Mouse (Mus musculus): ENCODE data around the gene Arhgef39. TPM values are rescaled to one million over a fixed set of nuclear protein-coding genes. Genes with fewer than 3 reads are reported as not detected.
A peak's percentile ranks its signal among the peaks of the same experiment; 100 is the strongest.

The Arhgef39 gene
- 42.5 and 51.8 TPM in 2 replicates for polyA plus RNA-seq (2014; fragmentation: Nextera tagmentation; extraction: Ambion mirVana)

DNA sequence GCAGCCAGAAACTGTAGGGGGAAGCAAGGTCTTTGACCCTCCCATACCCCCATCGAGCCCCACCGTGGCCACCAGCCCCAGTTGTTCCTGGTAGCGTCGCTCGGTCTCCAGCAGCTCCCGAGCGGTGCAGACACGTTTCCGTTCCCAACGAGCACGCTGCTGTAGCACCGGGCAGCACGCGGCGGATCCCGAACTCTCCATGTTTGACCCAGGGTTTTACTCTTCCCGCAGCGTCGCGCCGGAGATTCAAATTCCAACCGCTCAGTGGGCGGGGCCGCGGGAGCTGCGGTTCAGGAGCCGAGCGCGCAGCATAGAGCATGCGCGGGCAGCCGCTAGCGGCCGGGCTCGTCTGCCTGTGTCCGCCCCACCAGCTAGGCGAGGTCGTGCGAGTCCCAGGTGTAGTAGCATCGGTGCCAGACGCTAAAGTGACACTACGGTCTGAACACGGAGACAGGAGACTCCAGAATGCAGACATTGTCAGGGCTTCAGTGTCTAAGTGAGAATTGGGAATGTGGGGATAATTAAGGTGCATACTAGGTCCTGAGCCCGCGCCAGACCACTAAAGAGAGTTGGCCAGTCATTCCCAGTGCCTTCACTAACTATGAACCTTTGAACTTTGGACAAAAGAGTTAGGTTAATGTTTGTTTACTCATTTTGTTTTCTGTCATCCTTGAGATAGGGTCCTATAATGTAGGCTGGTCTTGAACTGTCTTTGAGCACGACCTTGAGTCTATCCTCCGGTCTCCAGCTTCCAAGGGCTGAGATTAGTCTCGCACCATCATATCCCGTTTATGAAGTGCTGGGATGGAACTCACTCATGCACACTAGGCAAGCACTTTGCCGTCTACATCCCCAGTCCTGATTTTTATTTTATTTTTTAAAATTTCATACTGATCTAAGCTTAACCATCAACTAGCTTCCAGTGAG lies at the start of gene Arhgef39:
Gene Arhgef39, minus strand, starts transcription at position 289 of the 927 bp plus-strand sequence.
- TF ChIP-seq CTCF (IDR thresholded peaks at IDR 0.05; ENCODE audit: low read depth): no peak
- Histone ChIP-seq H3K4me1 (ENCODE audit: insufficient read depth) (peaks cover 15% of the 10 kb centered on the region), H3K4me3 (ENCODE audit: low read depth, low read length) (peak within 1 kb of the TSS; percentile 70), H3K27ac (ENCODE audit: low read depth) (peak within 1 kb of the TSS; percentile 64; the same call in 1 of the 2 replicates), H3K9ac (peak within 1 kb of the TSS; percentile 78), H3K27me3 (ENCODE audit: insufficient read depth, low read length) (no peaks in the 10 kb centered on the region), H3K4me2 (peak within 1 kb of the TSS; percentile 73), H3K9me3 (ENCODE audit: low read depth, low read length) (no peaks in the 10 kb centered on the region), H3K36me3 (ENCODE audit: insufficient read depth) (peaks cover 18% of the 10 kb centered on the region)
- DNase-seq (peak; percentile 97), ATAC-seq (ENCODE audit: insufficient read depth) (peak; percentile 90)
- 6% methylated on average over 50 of the region's 50 CpGs for WGBS

DNA sequence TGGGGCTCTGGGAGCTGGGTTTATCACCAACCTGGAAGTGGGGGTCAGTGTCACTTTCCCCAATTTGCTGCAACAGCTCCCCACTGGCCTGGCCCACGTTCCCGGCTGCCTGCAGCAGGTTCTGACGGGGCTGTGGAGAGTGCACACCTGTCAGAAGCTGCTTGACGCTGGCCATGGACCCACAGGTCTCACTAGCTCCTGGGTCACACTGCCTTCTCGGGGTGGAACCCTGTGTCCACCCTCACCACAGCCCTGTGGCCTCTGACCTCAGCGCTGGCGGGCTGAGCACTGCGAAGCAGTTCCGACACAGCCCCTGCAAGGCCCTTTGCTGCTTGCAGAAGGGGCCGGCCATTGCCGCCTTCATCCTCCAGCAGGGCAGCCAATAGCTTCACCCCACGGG lies 49.6 kb upstream of the Arhgef39 start:
- ATAC-seq (ENCODE audit: insufficient read depth) (no peak), DNase-seq (no peak)
- H3K4me2 ChIP-seq: no peak overlapping the region
- H3K9ac ChIP-seq: no peak overlapping the region
- no peak for TF ChIP-seq CTCF (IDR thresholded peaks at IDR 0.05; ENCODE audit: low read depth)
- WGBS: 90% methylated on average over 12 of the region's 12 CpGs
- no peaks in the 10 kb centered on the region for H3K4me1 ChIP-seq (ENCODE audit: insufficient read depth)
- H3K27ac ChIP-seq (ENCODE audit: low read depth): no peak overlapping the region
- H3K27me3 ChIP-seq (ENCODE audit: insufficient read depth, low read length): no peaks in the 10 kb centered on the region
- no peak overlapping the region for H3K4me3 ChIP-seq (ENCODE audit: low read depth, low read length)
- peaks cover 100% of the 10 kb centered on the region for H3K36me3 ChIP-seq (ENCODE audit: insufficient read depth)
- H3K9me3 ChIP-seq (ENCODE audit: low read depth, low read length): no peaks in the 10 kb centered on the region

- H3K9me3 ChIP-seq (ENCODE audit: low read depth, low read length): no peaks in the 10 kb centered on the region
- DNase-seq: no peak
- H3K4me3 ChIP-seq (ENCODE audit: low read depth, low read length): no peak overlapping the region
- no peak for TF ChIP-seq CTCF (IDR thresholded peaks at IDR 0.05; ENCODE audit: low read depth)
- no peak for ATAC-seq (ENCODE audit: insufficient read depth)
- H3K4me2 ChIP-seq: no peak overlapping the region
- no peak overlapping the region for H3K27ac ChIP-seq (ENCODE audit: low read depth)
- no peaks in the 10 kb centered on the region for H3K4me1 ChIP-seq (ENCODE audit: insufficient read depth)
- H3K27me3 ChIP-seq (ENCODE audit: insufficient read depth, low read length): no peaks in the 10 kb centered on the region
- H3K9ac ChIP-seq: no peak overlapping the region
- H3K36me3 ChIP-seq (ENCODE audit: insufficient read depth): peaks cover 100% of the 10 kb centered on the region
- 92% methylated on average over 8 of the region's 8 CpGs for WGBS
Observed at GRCm38 (mm10) chr4:43547160-43547559, 47.7 kb upstream of the Arhgef39 start.

DNA sequence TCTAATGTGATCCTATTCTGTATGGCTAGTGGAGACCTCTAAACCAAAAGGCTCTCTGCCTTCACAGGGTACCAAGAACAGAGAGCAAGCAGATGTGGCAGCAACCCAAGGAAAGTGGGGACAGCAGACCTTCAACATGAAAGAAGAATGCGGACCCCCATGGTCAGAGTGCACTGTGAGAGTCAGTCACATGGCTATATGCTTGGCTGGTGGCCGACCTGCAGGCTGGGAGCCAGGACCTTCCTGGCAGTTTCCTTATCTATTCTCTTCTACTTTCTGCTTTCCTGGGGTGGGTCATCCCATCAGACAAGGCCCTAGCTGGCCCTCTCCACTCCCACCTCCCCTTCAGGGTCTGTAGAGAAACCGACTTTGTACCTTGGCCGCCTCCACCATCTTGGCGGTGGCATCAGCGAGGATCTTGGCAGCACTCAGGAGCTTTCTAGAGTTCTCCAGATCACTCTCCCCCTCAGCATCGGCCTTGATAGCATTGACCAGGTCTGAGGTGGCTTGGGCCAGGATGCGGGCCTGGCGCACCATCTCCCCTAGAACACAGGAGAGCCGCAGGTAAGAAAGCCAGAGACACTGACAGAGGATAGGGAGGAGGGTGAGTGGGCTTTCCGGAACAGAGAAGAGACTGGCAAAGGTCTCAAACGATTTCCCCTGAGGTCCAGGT lies 47.0 kb upstream of the Arhgef39 start:
- H3K27me3 ChIP-seq (ENCODE audit: insufficient read depth, low read length): no peaks in the 10 kb centered on the region
- H3K9me3 ChIP-seq (ENCODE audit: low read depth, low read length): no peaks in the 10 kb centered on the region
- no peak overlapping the region for H3K4me3 ChIP-seq (ENCODE audit: low read depth, low read length)
- TF ChIP-seq CTCF (IDR thresholded peaks at IDR 0.05; ENCODE audit: low read depth): no peak
- no peaks in the 10 kb centered on the region for H3K4me1 ChIP-seq (ENCODE audit: insufficient read depth)
- ATAC-seq (ENCODE audit: insufficient read depth) (no peak), DNase-seq (no peak)
- WGBS: 91% methylated on average over 12 of the region's 12 CpGs
- peaks cover 100% of the 10 kb centered on the region for H3K36me3 ChIP-seq (ENCODE audit: insufficient read depth)
- no peak overlapping the region for H3K9ac ChIP-seq
- H3K4me2 ChIP-seq: no peak overlapping the region
- no peak overlapping the region for H3K27ac ChIP-seq (ENCODE audit: low read depth)

GRCm38 (mm10) chr4:43542044-43542443 lies 42.5 kb upstream of the Arhgef39 start:
- H3K4me2 ChIP-seq: no peak overlapping the region
- TF ChIP-seq CTCF (IDR thresholded peaks at IDR 0.05; ENCODE audit: low read depth): no peak
- H3K27ac ChIP-seq (ENCODE audit: low read depth): no peak overlapping the region
- H3K4me1 ChIP-seq (ENCODE audit: insufficient read depth): no peaks in the 10 kb centered on the region
- no peak overlapping the region for H3K4me3 ChIP-seq (ENCODE audit: low read depth, low read length)
- H3K9me3 ChIP-seq (ENCODE audit: low read depth, low read length): no peaks in the 10 kb centered on the region
- ATAC-seq (ENCODE audit: insufficient read depth) (no peak), DNase-seq (no peak)
- 77% methylated on average over 3 of the region's 3 CpGs for WGBS
- H3K36me3 ChIP-seq (ENCODE audit: insufficient read depth): peaks cover 100% of the 10 kb centered on the region
- no peaks in the 10 kb centered on the region for H3K27me3 ChIP-seq (ENCODE audit: insufficient read depth, low read length)
- H3K9ac ChIP-seq: no peak overlapping the region

GRCm38 (mm10) chr4:43536031-43536430 lies 36.5 kb upstream of the Arhgef39 start:
- no peak overlapping the region for H3K4me3 ChIP-seq (ENCODE audit: low read depth, low read length)
- no peaks in the 10 kb centered on the region for H3K27me3 ChIP-seq (ENCODE audit: insufficient read depth, low read length)
- DNase-seq (no peak), ATAC-seq (ENCODE audit: insufficient read depth) (no peak)
- no peaks in the 10 kb centered on the region for H3K9me3 ChIP-seq (ENCODE audit: low read depth, low read length)
- H3K9ac ChIP-seq: no peak overlapping the region
- peaks cover 100% of the 10 kb centered on the region for H3K36me3 ChIP-seq (ENCODE audit: insufficient read depth)
- no peak overlapping the region for H3K4me2 ChIP-seq
- no peak overlapping the region for H3K27ac ChIP-seq (ENCODE audit: low read depth)
- 89% methylated on average over 9 of the region's 9 CpGs for WGBS
- H3K4me1 ChIP-seq (ENCODE audit: insufficient read depth): no peaks in the 10 kb centered on the region
- no peak for TF ChIP-seq CTCF (IDR thresholded peaks at IDR 0.05; ENCODE audit: low read depth)

- no peak overlapping the region for H3K9ac ChIP-seq
- peaks cover 100% of the 10 kb centered on the region for H3K36me3 ChIP-seq (ENCODE audit: insufficient read depth)
- ATAC-seq (ENCODE audit: insufficient read depth) (no peak), DNase-seq (no peak)
- H3K27me3 ChIP-seq (ENCODE audit: insufficient read depth, low read length): no peaks in the 10 kb centered on the region
- H3K27ac ChIP-seq (ENCODE audit: low read depth): no peak overlapping the region
- no peak for TF ChIP-seq CTCF (IDR thresholded peaks at IDR 0.05; ENCODE audit: low read depth)
- no peak overlapping the region for H3K4me3 ChIP-seq (ENCODE audit: low read depth, low read length)
- no peaks in the 10 kb centered on the region for H3K4me1 ChIP-seq (ENCODE audit: insufficient read depth)
- WGBS: 92% methylated on average over 8 of the region's 8 CpGs
- no peak overlapping the region for H3K4me2 ChIP-seq
- H3K9me3 ChIP-seq (ENCODE audit: low read depth, low read length): no peaks in the 10 kb centered on the region
Observed at GRCm38 (mm10) chr4:43535628-43536027, 36.1 kb upstream of the Arhgef39 start.
